ENCODE assay signal across 9 mouse cellular contexts in genomic region chr17:48031521-48032430, GRCm38 (mm10). TPM values are rescaled to one million over a fixed set of nuclear protein-coding genes. Genes with fewer than 3 reads are reported as not detected.
DNase-seq lines count a peak whose midpoint lies in the region; ATAC-seq lines count a peak whose summit lies in the region.
"Had no signal": no experiment of that assay in that cellular context is flagged by ENCODE, and none has a peak within 500 bp of the region (broad histone marks: within the 10 kb centered on the region; RNA-seq: fewer than 3 reads in every experiment).

No protein-coding gene starts in this region.

- H3K9me3 ChIP-seq in embryonic facial prominence, embryonic 13.5 days: no peaks in the 10 kb centered on the region
- no peaks in the 10 kb centered on the region for H3K9me3 ChIP-seq in hindbrain, embryonic 13.5 days
- H3K9me3 ChIP-seq in lung, embryonic 15.5 days: no peaks in the 10 kb centered on the region
- H3K9me3 ChIP-seq in stomach, embryonic 15.5 days: no peaks in the 10 kb centered on the region

- peak; percentile 25 to 50 for DNase-seq in layer of hippocampus, postnatal 10 days (ENCODE audit: low spot score in 2 of 2)
- DNase-seq in layer of hippocampus, adult 11-12 months (ENCODE audit: low spot score): no peak
- no peak for DNase-seq in Muller cell, postnatal 12 days (ENCODE audit: inconsistent ontology term)
- DNase-seq in cerebellum, adult 18-20 months: no peak

- H3K4me3 ChIP-seq in embryonic facial prominence, embryonic 13.5 days: peak overlapping the region; percentile 39
- peak overlapping the region; percentile 36 for H3K4me3 ChIP-seq in hindbrain, embryonic 13.5 days
- peak overlapping the region; percentile 43 for H3K4me3 ChIP-seq in lung, embryonic 15.5 days
- peak overlapping the region; percentile 36 for H3K4me3 ChIP-seq in stomach, embryonic 15.5 days (replicated peaks)

- no peaks in the 10 kb centered on the region for H3K36me3 ChIP-seq in embryonic facial prominence, embryonic 13.5 days
- no peaks in the 10 kb centered on the region for H3K36me3 ChIP-seq in hindbrain, embryonic 13.5 days
- no peaks in the 10 kb centered on the region for H3K36me3 ChIP-seq in lung, embryonic 15.5 days
- H3K36me3 ChIP-seq in stomach, embryonic 15.5 days: no peaks in the 10 kb centered on the region

- peak overlapping the region; percentile 81 for H3K4me2 ChIP-seq in embryonic facial prominence, embryonic 13.5 days
- H3K4me2 ChIP-seq in hindbrain, embryonic 13.5 days: peak overlapping the region; percentile 70
- peak overlapping the region; percentile 91 for H3K4me2 ChIP-seq in lung, embryonic 15.5 days
- peak overlapping the region; percentile 78 for H3K4me2 ChIP-seq in stomach, embryonic 15.5 days

- peak overlapping the region; percentile 84 for H3K27ac ChIP-seq in embryonic facial prominence, embryonic 13.5 days
- no peak overlapping the region for H3K27ac ChIP-seq in hindbrain, embryonic 13.5 days
- peak overlapping the region; percentile 61 for H3K27ac ChIP-seq in lung, embryonic 15.5 days
- H3K27ac ChIP-seq in stomach, embryonic 15.5 days: peak overlapping the region; percentile 31; the same call in 1 of the 2 replicates

- peak overlapping the region; percentile 70 for H3K9ac ChIP-seq in embryonic facial prominence, embryonic 13.5 days
- peak overlapping the region; percentile 74 for H3K9ac ChIP-seq in hindbrain, embryonic 13.5 days
- peak overlapping the region; percentile 55 for H3K9ac ChIP-seq in lung, embryonic 15.5 days
- no peak overlapping the region; the same call in 1 of the 2 replicates for H3K9ac ChIP-seq in stomach, embryonic 15.5 days

- 4% methylated on average over 42 of the region's 42 CpGs for WGBS in embryonic facial prominence, embryonic 13.5 days
- WGBS in hindbrain, embryonic 13.5 days: 5% methylated on average over 41 of the region's 42 CpGs
- WGBS in lung, embryonic 15.5 days: 9% methylated on average over 42 of the region's 42 CpGs
- WGBS in stomach, embryonic 15.5 days: 9% methylated on average over 38 of the region's 42 CpGs

- peaks cover 50% of the 10 kb centered on the region for H3K4me1 ChIP-seq in embryonic facial prominence, embryonic 13.5 days
- peaks cover 25% of the 10 kb centered on the region for H3K4me1 ChIP-seq in hindbrain, embryonic 13.5 days (replicated peaks)
- peaks cover 60% of the 10 kb centered on the region for H3K4me1 ChIP-seq in lung, embryonic 15.5 days
- peaks cover 40% of the 10 kb centered on the region for H3K4me1 ChIP-seq in stomach, embryonic 15.5 days

- peak; percentile 64; the same call in 1 of the 2 replicates for ATAC-seq in embryonic facial prominence, embryonic 13.5 days (ENCODE audit: insufficient number of reproducible peaks, insufficient read depth, low FRiP score, low TSS enrichment, low read depth)
- ATAC-seq in hindbrain, embryonic 13.5 days (ENCODE audit: low FRiP score): peak; percentile 58
- no peak for ATAC-seq in lung, embryonic 15.5 days (ENCODE audit: borderline replicate concordance, extremely low read depth, low FRiP score, low TSS enrichment)
- ATAC-seq in stomach, embryonic 15.5 days (ENCODE audit: insufficient read depth, low FRiP score, low read depth): peak; percentile 62

- H3K27me3 ChIP-seq in embryonic facial prominence, embryonic 13.5 days: no peaks in the 10 kb centered on the region; the same call in 1 of the 2 replicates
- H3K27me3 ChIP-seq in hindbrain, embryonic 13.5 days: peaks cover 62% of the 10 kb centered on the region
- H3K27me3 ChIP-seq in lung, embryonic 15.5 days: peaks cover 6% of the 10 kb centered on the region; the same call in 1 of the 2 replicates
- no peaks in the 10 kb centered on the region for H3K27me3 ChIP-seq in stomach, embryonic 15.5 days (replicated peaks)

RNA-seq across cellular contexts. Expression of gene 1700122O11Rik, which starts 6.3 kb away (rescaled TPM):
- not detected for total RNA-seq in layer of hippocampus, postnatal 10 days (2021)
- polyA plus RNA-seq in embryonic facial prominence, embryonic 13.5 days (2015; fragmentation: Nextera tagmentation; extraction: Ambion mirVana): not detected in 2 replicates
- polyA plus RNA-seq in hindbrain, embryonic 13.5 days (2015; fragmentation: Nextera tagmentation; extraction: Ambion mirVana): not detected in 2 replicates
- not detected in 2 replicates for polyA plus RNA-seq in lung, embryonic 15.5 days (2015; fragmentation: Nextera tagmentation; extraction: Ambion mirVana)
- 0.18 TPM in 1 of 2 replicates, not detected in the other for polyA plus RNA-seq in stomach, embryonic 15.5 days (2015; fragmentation: Nextera tagmentation; extraction: Ambion mirVana)
- total RNA-seq: neutrophil, adult 5-6 weeks had no signal

RNA-seq across cellular contexts. Expression of gene 1700067P10Rik, which starts 57.3 kb away (rescaled TPM):
- total RNA-seq in layer of hippocampus, postnatal 10 days (2021): not detected
- not detected in 2 replicates for polyA plus RNA-seq in embryonic facial prominence, embryonic 13.5 days (2015; fragmentation: Nextera tagmentation; extraction: Ambion mirVana)
- 0.21 TPM in 1 of 2 replicates, not detected in the other for polyA plus RNA-seq in hindbrain, embryonic 13.5 days (2015; fragmentation: Nextera tagmentation; extraction: Ambion mirVana)
- polyA plus RNA-seq in lung, embryonic 15.5 days (2015; fragmentation: Nextera tagmentation; extraction: Ambion mirVana): not detected in 2 replicates
- not detected in 2 replicates for polyA plus RNA-seq in stomach, embryonic 15.5 days (2015; fragmentation: Nextera tagmentation; extraction: Ambion mirVana)
- total RNA-seq: neutrophil, adult 5-6 weeks had no signal

Comparison
In these comparisons a context has a peak if more than half of its experiments do, and no peak if none do; other contexts are left out.
1. DNase-seq: peak in layer of hippocampus, postnatal 10 days (2 of 2); none in layer of hippocampus, adult 11-12 months (single experiment), Muller cell, postnatal 12 days (single experiment) and cerebellum, adult 18-20 months (0 of 2).
2. Peak in every context shown above with its lines, with median percentiles within 50 percentile points of each other: H3K4me2 ChIP-seq and H3K4me3 ChIP-seq.